Mouse (Mus musculus) megakaryocyte, embryonic 14.5 days (primary cell): ENCODE measurements at regions not wholly inside any gene's neighbourhood (a gene's known extent, or its start where the extent isn't known, plus 50 kb on each side); places are given as distances from the start of the nearest gene placed in this dataset.

Experiments used
- H3K27me3 ChIP-seq: replicated peaks from 2 replicates; pipeline ENCODE3; 2012; ENCODE audit warnings: inconsistent platforms
- H3K36me3 ChIP-seq: replicated peaks from 2 replicates; pipeline ENCODE3; 2012; ENCODE audit warnings: low read length, inconsistent platforms, mixed read lengths
- H3K4me1 ChIP-seq: 2 replicates; pipeline ENCODE4 v1.6.1; 2012; ENCODE audit warnings: inconsistent platforms
- H3K4me3 ChIP-seq: replicated peaks from 2 replicates; pipeline ENCODE3; 2012; ENCODE audit warnings: moderate library complexity, mild to moderate bottlenecking, inconsistent platforms
- H3K9me3 ChIP-seq: 2 replicates; pipeline ENCODE4 v1.6.1; 2012; ENCODE audit warnings: inconsistent platforms
- FLI1 ChIP-seq: IDR thresholded peaks from 2 replicates; pipeline ENCODE4 v1.6.1; 2012; ENCODE audit warnings: low read length, inconsistent platforms, mixed read lengths
- GATA1 ChIP-seq: IDR thresholded peaks from 3 replicates; pipeline ENCODE4 v1.6.1; 2012; ENCODE audit warnings: mixed read lengths, low read length, inconsistent platforms, borderline replicate concordance

- H3K4me1 ChIP-seq: no peaks in the 10 kb centered on the region
- peaks cover 22% of the 10 kb centered on the region for H3K27me3 ChIP-seq
- no peak for TF ChIP-seq FLI1
- TF ChIP-seq GATA1: no peak
- H3K4me3 ChIP-seq: no peak overlapping the region
- peaks cover 17% of the 10 kb centered on the region for H3K9me3 ChIP-seq
- H3K36me3 ChIP-seq: no peaks in the 10 kb centered on the region
These were observed 130.2 kb upstream of the Nfe2l3 start for GRCm38 (mm10) chr6:51302240-51302639.

GRCm38 (mm10) chr6:51318341-51318740, 114.1 kb upstream of the Nfe2l3 start:
- Histone ChIP-seq H3K4me1 (no peaks in the 10 kb centered on the region), H3K4me3 (no peak overlapping the region), H3K27me3 (peaks cover 20% of the 10 kb centered on the region), H3K36me3 (no peaks in the 10 kb centered on the region), H3K9me3 (no peaks in the 10 kb centered on the region)
- no peak for TF ChIP-seq GATA1
- TF ChIP-seq FLI1: no peak

GRCm38 (mm10) chr6:51320019-51320418, 112.5 kb upstream of the Nfe2l3 start:
- Histone ChIP-seq H3K9me3 (no peaks in the 10 kb centered on the region), H3K4me3 (no peak overlapping the region), H3K4me1 (no peaks in the 10 kb centered on the region), H3K36me3 (no peaks in the 10 kb centered on the region), H3K27me3 (peaks cover 17% of the 10 kb centered on the region)
- TF ChIP-seq FLI1 (no peak), GATA1 (no peak)

- no peak for TF ChIP-seq GATA1
- TF ChIP-seq FLI1: no peak
- no peaks in the 10 kb centered on the region for H3K36me3 ChIP-seq
These were observed 111.6 kb upstream of the Nfe2l3 start for GRCm38 (mm10) chr6:51320676-51321419.

GRCm38 (mm10) chr6:51326103-51326829, 106.2 kb upstream of the Nfe2l3 start:
- TF ChIP-seq FLI1: no peak
- no peak for TF ChIP-seq GATA1
- Histone ChIP-seq H3K9me3 (no peaks in the 10 kb centered on the region), H3K27me3 (peaks cover 20% of the 10 kb centered on the region), H3K36me3 (no peaks in the 10 kb centered on the region), H3K4me3 (no peak overlapping the region), H3K4me1 (no peaks in the 10 kb centered on the region)

More at GRCm38 (mm10) chr6:51320676-51321419, 111.6 kb upstream of the Nfe2l3 start:
- Histone ChIP-seq H3K27me3 (peaks cover 16% of the 10 kb centered on the region), H3K4me3 (no peak overlapping the region), H3K9me3 (no peaks in the 10 kb centered on the region), H3K4me1 (no peaks in the 10 kb centered on the region)

GRCm38 (mm10) chr6:51329070-51329995, 103.1 kb upstream of the Nfe2l3 start:
- TF ChIP-seq FLI1 (no peak), GATA1 (no peak)
- Histone ChIP-seq H3K4me3 (no peak overlapping the region), H3K27me3 (peaks cover 38% of the 10 kb centered on the region), H3K36me3 (no peaks in the 10 kb centered on the region), H3K4me1 (no peaks in the 10 kb centered on the region), H3K9me3 (no peaks in the 10 kb centered on the region)

GRCm38 (mm10) chr6:51330069-51330706, 102.3 kb upstream of the Nfe2l3 start:
- Histone ChIP-seq H3K36me3 (no peaks in the 10 kb centered on the region), H3K4me3 (no peak overlapping the region), H3K9me3 (no peaks in the 10 kb centered on the region), H3K27me3 (peaks cover 39% of the 10 kb centered on the region), H3K4me1 (no peaks in the 10 kb centered on the region)
- TF ChIP-seq FLI1 (no peak), GATA1 (no peak)

GRCm38 (mm10) chr6:51332841-51333240, 99.6 kb upstream of the Nfe2l3 start:
- H3K4me1 ChIP-seq: no peaks in the 10 kb centered on the region
- H3K27me3 ChIP-seq: peaks cover 58% of the 10 kb centered on the region
- no peaks in the 10 kb centered on the region for H3K9me3 ChIP-seq
- TF ChIP-seq GATA1 (no peak), FLI1 (no peak)
- H3K4me3 ChIP-seq: no peak overlapping the region
- H3K36me3 ChIP-seq: no peaks in the 10 kb centered on the region

GRCm38 (mm10) chr6:51333722-51334360, 98.6 kb upstream of the Nfe2l3 start:
- TF ChIP-seq FLI1: no peak
- TF ChIP-seq GATA1: no peak
- H3K27me3 ChIP-seq: peaks cover 64% of the 10 kb centered on the region
- H3K4me3 ChIP-seq: no peak overlapping the region
- H3K9me3 ChIP-seq: no peaks in the 10 kb centered on the region
- H3K4me1 ChIP-seq: no peaks in the 10 kb centered on the region
- no peaks in the 10 kb centered on the region for H3K36me3 ChIP-seq
